Mouse (Mus musculus) hindbrain, embryonic 10.5 days (tissue): ENCODE measurements around the gene Kif21a. TPM values are rescaled to one million over a fixed set of nuclear protein-coding genes. Genes with fewer than 3 reads are reported as not detected.
A peak's percentile ranks its signal among the peaks of the same experiment; 100 is the strongest.

Experiments used
- DNase-seq: peaks from one replicate; pipeline ENCODE4 v3.0.0-alpha.2; 2017; ENCODE audit warnings: low spot score
- H3K27ac ChIP-seq: fragments of 300-500 bp; sonication (generic); 2 replicates; pipeline ENCODE4 v1.5.1; 2016; ENCODE audit warnings: mild to moderate bottlenecking, moderate library complexity
- H3K27me3 ChIP-seq: fragments of 300-500 bp; sonication (generic); 2 replicates; pipeline ENCODE4 v1.6.1; 2016; ENCODE audit warnings: mild to moderate bottlenecking; ENCODE audit not compliant: poor library complexity, insufficient read depth, severe bottlenecking
- H3K36me3 ChIP-seq: fragments of 300-500 bp; sonication (generic); 2 replicates; pipeline ENCODE4 v1.6.1; 2016; ENCODE audit warnings: mild to moderate bottlenecking, moderate library complexity
- H3K4me1 ChIP-seq: fragments of 300-500 bp; sonication (generic); replicated peaks from 2 replicates; pipeline ENCODE4 v1.6.1; 2016; ENCODE audit warnings: mild to moderate bottlenecking
- H3K4me3 ChIP-seq: fragments of 300-500 bp; sonication (generic); 2 replicates; pipeline ENCODE4 v1.5.1; 2016; ENCODE audit warnings: mild to moderate bottlenecking, moderate library complexity
- H3K9me3 ChIP-seq: fragments of 300-500 bp; sonication (generic); 2 replicates; pipeline ENCODE4 v1.6.1; 2016; ENCODE audit warnings: mild to moderate bottlenecking, moderate library complexity
- WGBS: fragments of 180-500 bp; shearing (Covaris S2); methylation state at CpG from one replicate; pipeline ENCODE4 v1.1.7; 2016; 5-methylcytosine and 5-hydroxymethylcytosine counted together
- polyA plus RNA-seq: library from polyadenylated mRNA; unstranded; fragments of >200 nt; fragmentation: Nextera tagmentation; extraction: Ambion mirVana; gene quantifications from 2 replicates; pipeline ENCODE4 v1.2.1, GENCODE M21; 2016

Gene Kif21a
- polyA plus RNA-seq, 1 experiment from 2014 or later: 28.6 TPM

DNA sequence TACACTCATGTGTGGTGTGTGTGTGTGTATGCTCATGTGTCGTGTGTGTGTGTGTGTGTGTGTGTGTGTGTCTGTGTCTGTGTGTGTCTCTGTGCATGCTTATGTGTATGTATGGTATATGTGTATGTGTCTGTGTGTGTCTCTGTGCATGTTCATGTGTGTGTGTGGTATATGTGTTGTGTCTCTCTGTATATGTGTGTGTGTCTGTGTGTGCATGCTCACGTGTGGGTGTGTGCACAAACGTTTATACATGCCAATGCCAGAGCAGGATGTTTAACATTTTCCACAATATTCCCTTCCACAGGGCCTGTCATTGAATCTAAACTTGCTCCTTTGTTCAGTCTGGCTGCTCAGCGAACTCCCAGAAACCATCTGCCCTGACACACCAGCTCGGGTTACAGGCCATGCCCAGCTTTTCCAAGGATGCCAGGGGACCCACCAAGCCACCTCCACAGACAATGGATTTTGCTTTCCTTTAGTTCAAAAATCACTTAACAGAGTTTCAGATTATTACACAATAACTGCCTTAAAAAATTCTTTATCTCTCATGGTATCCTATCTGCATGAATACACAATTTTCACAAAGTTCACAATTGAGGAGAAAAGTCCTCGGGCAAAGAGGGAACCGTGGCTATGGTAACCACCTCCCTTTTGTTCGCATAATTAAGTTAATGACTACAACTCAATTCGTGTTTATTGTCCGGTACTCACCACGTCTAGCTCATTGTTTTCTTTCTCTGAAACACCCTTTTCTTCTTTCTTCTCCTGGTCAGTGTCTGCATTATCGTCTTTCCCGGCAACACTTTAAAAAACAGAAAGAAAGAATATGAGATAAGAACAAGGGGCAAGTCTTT lies 77.6 kb downstream of the Kif21a start:
- Histone ChIP-seq H3K4me1 (peaks cover 21% of the 10 kb centered on the region), H3K9me3 (no peaks in the 10 kb centered on the region), H3K36me3 (peaks cover 63% of the 10 kb centered on the region), H3K27ac (peak overlapping the region; percentile 76), H3K4me3 (no peak overlapping the region), H3K27me3 (no peaks in the 10 kb centered on the region)
- DNase-seq: peak; percentile 55
- 40% methylated on average over 13 of the region's 13 CpGs for WGBS

GRCm38 (mm10) chr15:90963320-90963719 lies 86.4 kb downstream of the Kif21a start:
- no peaks in the 10 kb centered on the region for H3K9me3 ChIP-seq
- WGBS: 77% methylated on average over 2 of the region's 2 CpGs
- no peaks in the 10 kb centered on the region for H3K27me3 ChIP-seq
- H3K4me1 ChIP-seq: no peaks in the 10 kb centered on the region
- H3K27ac ChIP-seq: no peak overlapping the region
- peaks cover 79% of the 10 kb centered on the region for H3K36me3 ChIP-seq
- no peak overlapping the region for H3K4me3 ChIP-seq
- DNase-seq: no peak

DNA sequence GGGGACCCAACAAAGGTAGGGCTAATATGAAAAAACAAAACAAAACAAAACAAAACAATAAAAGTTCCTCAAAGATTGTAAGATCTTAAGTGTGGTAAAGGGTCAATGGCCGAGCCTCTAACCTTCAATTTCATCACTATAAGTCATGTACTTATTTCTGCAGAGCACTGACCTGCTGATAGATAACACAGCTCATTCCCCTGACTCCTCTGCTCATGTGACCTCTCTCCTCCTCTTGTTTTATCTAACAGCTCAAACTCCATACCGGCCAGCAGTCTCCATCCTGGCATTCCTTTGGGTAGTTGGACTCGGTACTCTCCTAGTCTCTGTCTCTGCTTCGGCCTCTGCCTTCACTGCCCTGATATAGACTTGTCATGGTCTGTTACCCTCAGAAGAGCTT lies 87.2 kb downstream of the Kif21a start:
- Histone ChIP-seq H3K4me1 (no peaks in the 10 kb centered on the region), H3K4me3 (no peak overlapping the region), H3K36me3 (peaks cover 79% of the 10 kb centered on the region), H3K27ac (no peak overlapping the region), H3K27me3 (no peaks in the 10 kb centered on the region), H3K9me3 (no peaks in the 10 kb centered on the region)
- WGBS: 89% methylated on average over 4 of the region's 4 CpGs
- no peak for DNase-seq

DNA sequence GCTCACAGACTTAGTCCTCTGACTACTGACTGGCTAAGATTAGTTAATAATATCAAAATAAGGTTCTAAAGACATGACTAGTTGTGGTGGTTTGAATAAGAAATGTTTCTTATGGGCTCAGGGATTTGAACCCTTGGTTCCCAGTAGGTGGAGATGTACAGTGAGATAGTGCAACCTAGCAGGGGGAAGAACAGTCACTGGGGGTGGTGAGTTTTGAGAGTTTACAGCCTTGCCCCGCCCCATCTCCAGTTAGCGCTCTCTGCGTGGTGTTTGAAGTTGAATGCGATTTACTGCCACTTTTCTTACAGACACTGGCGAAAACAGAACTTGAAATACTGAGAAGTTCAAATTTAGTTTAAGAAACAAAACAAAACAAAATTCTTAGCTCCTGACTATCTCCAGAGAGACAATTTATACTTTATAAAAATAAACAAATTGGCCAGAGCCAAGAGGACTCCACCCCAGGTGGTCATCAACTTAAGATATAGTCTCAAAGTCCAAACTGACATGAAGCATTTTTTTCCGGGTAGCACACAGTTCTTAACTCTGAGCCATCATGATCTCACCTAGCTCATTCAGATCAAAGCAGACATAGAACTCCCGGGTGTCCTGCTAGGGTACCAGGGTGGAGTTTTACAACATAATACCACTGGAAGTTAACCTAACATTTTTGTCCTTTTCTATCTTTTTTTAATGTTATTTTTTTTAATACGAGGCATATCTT lies 88.8 kb downstream of the Kif21a start:
- H3K4me1 ChIP-seq: no peaks in the 10 kb centered on the region
- H3K27ac ChIP-seq: no peak overlapping the region
- no peak for DNase-seq
- H3K27me3 ChIP-seq: no peaks in the 10 kb centered on the region
- peaks cover 79% of the 10 kb centered on the region for H3K36me3 ChIP-seq
- 91% methylated on average over 8 of the region's 8 CpGs for WGBS
- H3K4me3 ChIP-seq: no peak overlapping the region
- H3K9me3 ChIP-seq: no peaks in the 10 kb centered on the region

GRCm38 (mm10) chr15:90951383-90951782 lies 98.4 kb downstream of the Kif21a start:
- Histone ChIP-seq H3K27me3 (no peaks in the 10 kb centered on the region), H3K27ac (no peak overlapping the region), H3K9me3 (no peaks in the 10 kb centered on the region), H3K36me3 (peaks cover 75% of the 10 kb centered on the region), H3K4me1 (no peaks in the 10 kb centered on the region), H3K4me3 (no peak overlapping the region)
- no peak for DNase-seq
- 92% methylated on average over 6 of the region's 6 CpGs for WGBS

DNA sequence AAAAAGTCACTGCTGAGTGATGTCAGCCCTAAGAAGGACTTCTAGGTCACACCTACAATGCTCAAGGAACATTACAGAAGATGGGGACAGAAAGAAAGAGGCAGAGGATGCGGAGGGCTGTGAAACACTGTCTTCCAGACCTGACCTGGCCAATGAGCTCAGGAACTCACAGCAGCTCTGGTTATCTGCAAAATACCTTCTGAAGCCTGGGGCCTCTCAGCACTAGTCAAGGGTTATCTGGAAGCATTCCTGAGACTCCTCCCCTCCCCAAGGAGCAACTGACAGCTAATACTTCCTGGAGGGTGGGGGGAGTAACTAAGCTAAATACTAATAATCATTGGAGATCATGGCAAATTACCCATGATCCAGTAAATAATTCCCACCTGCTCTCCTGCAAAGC lies 111.3 kb downstream of the Kif21a start:
- Histone ChIP-seq H3K27ac (no peak overlapping the region), H3K4me3 (no peak overlapping the region), H3K9me3 (peaks cover 1% of the 10 kb centered on the region; the same call in 1 of the 2 replicates), H3K27me3 (no peaks in the 10 kb centered on the region), H3K4me1 (no peaks in the 10 kb centered on the region), H3K36me3 (peaks cover 100% of the 10 kb centered on the region)
- DNase-seq: no peak
- WGBS: 91% methylated on average over 1 of the region's 1 CpGs

GRCm38 (mm10) chr15:90935579-90935978 lies 114.2 kb downstream of the Kif21a start:
- Histone ChIP-seq H3K27me3 (no peaks in the 10 kb centered on the region), H3K36me3 (peaks cover 76% of the 10 kb centered on the region), H3K4me1 (no peaks in the 10 kb centered on the region), H3K9me3 (no peaks in the 10 kb centered on the region), H3K27ac (no peak overlapping the region), H3K4me3 (no peak overlapping the region)
- WGBS: 90% methylated on average over 6 of the region's 6 CpGs
- DNase-seq: no peak

- H3K27ac ChIP-seq: no peak overlapping the region
- H3K36me3 ChIP-seq: peaks cover 34% of the 10 kb centered on the region
- DNase-seq: no peak
- H3K4me1 ChIP-seq: no peaks in the 10 kb centered on the region
- H3K9me3 ChIP-seq: no peaks in the 10 kb centered on the region
- no peak overlapping the region for H3K4me3 ChIP-seq
- 80% methylated on average over 5 of the region's 5 CpGs for whole genome bisulfite sequencing
- H3K27me3 ChIP-seq: no peaks in the 10 kb centered on the region
Measured at GRCm38 (mm10) chr15:90931451-90931850, 118.3 kb downstream of the Kif21a start.

DNA sequence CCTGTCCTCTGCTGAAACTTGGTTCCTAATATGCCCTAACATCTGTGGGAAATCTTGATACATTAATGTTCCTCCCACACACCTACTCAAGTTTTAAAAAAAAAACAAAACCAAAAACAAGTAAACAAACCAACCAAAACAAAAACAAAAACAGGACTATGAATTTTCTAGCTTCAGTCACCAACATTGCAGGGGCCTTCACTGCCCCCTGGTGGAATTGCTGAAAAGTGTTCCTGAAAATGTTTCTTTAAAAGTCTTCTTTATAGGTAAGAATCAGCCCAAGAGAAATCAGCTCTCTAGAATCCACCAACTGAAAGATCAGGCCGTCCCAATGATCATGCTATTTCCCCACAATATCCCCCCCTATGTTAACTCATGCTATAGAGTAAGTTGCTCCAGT lies 120.7 kb downstream of the Kif21a start:
- no peaks in the 10 kb centered on the region for H3K27me3 ChIP-seq
- peaks cover 10% of the 10 kb centered on the region for H3K36me3 ChIP-seq
- no peak for DNase-seq

DNA sequence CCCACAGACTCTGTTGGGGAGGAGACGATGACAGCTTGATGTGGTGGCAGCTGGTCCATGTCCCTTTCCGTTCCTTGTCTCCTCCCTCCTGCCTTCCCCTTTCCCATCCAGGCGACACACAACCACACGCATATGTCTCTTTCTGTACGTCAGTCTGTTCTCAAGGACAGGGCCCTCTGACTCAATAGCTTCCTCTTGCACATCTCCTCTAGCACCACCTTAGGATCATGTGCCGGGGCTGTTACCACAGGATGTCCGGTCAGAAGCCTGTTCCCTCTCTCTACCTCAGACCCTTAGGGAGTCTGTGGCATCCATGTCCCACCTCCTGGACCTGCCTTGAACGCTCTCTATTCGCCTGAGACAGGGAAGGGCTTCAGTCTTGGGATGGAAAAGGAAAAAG lies 153.3 kb downstream of the Kif21a start:
- Histone ChIP-seq H3K36me3 (no peaks in the 10 kb centered on the region), H3K27ac (no peak overlapping the region), H3K4me3 (no peak overlapping the region), H3K27me3 (no peaks in the 10 kb centered on the region), H3K4me1 (no peaks in the 10 kb centered on the region), H3K9me3 (no peaks in the 10 kb centered on the region)
- WGBS: 92% methylated on average over 9 of the region's 9 CpGs
- DNase-seq: no peak

More for the DNA sequence above, 120.7 kb downstream of the Kif21a start:
- H3K4me1 ChIP-seq: no peaks in the 10 kb centered on the region
- 33% methylated on average over 1 of the region's 1 CpGs for WGBS
- no peak overlapping the region for H3K4me3 ChIP-seq
- no peaks in the 10 kb centered on the region; the same call in 1 of the 2 replicates for H3K9me3 ChIP-seq
- no peak overlapping the region for H3K27ac ChIP-seq

- H3K27me3 ChIP-seq: no peaks in the 10 kb centered on the region
- no peaks in the 10 kb centered on the region for H3K9me3 ChIP-seq
- H3K36me3 ChIP-seq: no peaks in the 10 kb centered on the region
- no peak overlapping the region for H3K27ac ChIP-seq
- H3K4me1 ChIP-seq: no peaks in the 10 kb centered on the region
- 78% methylated on average over 8 of the region's 8 CpGs for WGBS
- no peak for DNase-seq
- H3K4me3 ChIP-seq: no peak overlapping the region
Measured at GRCm38 (mm10) chr15:90887466-90887865, 162.3 kb downstream of the Kif21a start.
